Comparison of ENCODE assay signal across 8 mouse cellular contexts in genomic region chr2:51972641-51973409, GRCm38 (mm10). TPM values are rescaled to one million over a fixed set of nuclear protein-coding genes. Genes with fewer than 3 reads are reported as not detected.
DNase-seq lines count a peak whose midpoint lies in the region; ATAC-seq and TF ChIP-seq lines count a peak whose summit lies in the region.

No protein-coding gene starts in this region.

- H3K79me2 ChIP-seq in heart, adult 2 months (replicated peaks; ENCODE audit: control insufficient read depth, insufficient read depth, low read length) = peaks cover 1% of the 10 kb centered on the region; the same call in 1 of the 2 replicates

- peak overlapping the region; percentile 83 for H3K4me3 ChIP-seq in heart, adult 2 months
- peak overlapping the region; percentile 57 for H3K4me3 ChIP-seq in limb, embryonic 15.5 days
- peak overlapping the region; percentile 53 for H3K4me3 ChIP-seq in midbrain, embryonic 15.5 days

- H3K9me3 ChIP-seq in limb, embryonic 15.5 days = no peaks in the 10 kb centered on the region
- no peaks in the 10 kb centered on the region for H3K9me3 ChIP-seq in midbrain, embryonic 15.5 days

- WGBS in heart, adult 2 months = 1% methylated on average over 40 of the region's 40 CpGs
- WGBS in limb, embryonic 15.5 days = 1% methylated on average over 40 of the region's 40 CpGs
- 2% methylated on average over 40 of the region's 40 CpGs for WGBS in midbrain, embryonic 15.5 days

- H3K9ac ChIP-seq in heart, adult 2 months (ENCODE audit: low read depth, low read length) = peak overlapping the region; percentile 97
- peak overlapping the region; percentile 34 for H3K9ac ChIP-seq in limb, embryonic 15.5 days
- H3K9ac ChIP-seq in midbrain, embryonic 15.5 days = peak overlapping the region; percentile 44

- H3K27ac ChIP-seq in heart, adult 2 months = peak overlapping the region; percentile 95
- H3K27ac ChIP-seq in limb, embryonic 15.5 days = peak overlapping the region; percentile 85
- H3K27ac ChIP-seq in midbrain, embryonic 15.5 days = 0 out of 2 replicates have a peak overlapping the region, but pooled peaks have one; percentile 26

- peaks cover 8% of the 10 kb centered on the region for H3K4me1 ChIP-seq in heart, adult 2 months (ENCODE audit: control insufficient read depth, insufficient read depth, low read length)
- H3K4me1 ChIP-seq in limb, embryonic 15.5 days = 0 out of 2 replicates have a peak, but pooled peaks cover 2% of the 10 kb centered on the region
- no peaks in the 10 kb centered on the region; the same call in 1 of the 2 replicates for H3K4me1 ChIP-seq in midbrain, embryonic 15.5 days

- intact Hi-C loops in heart, adult 2 months (cut with DNase I) = loop anchor here (2.0 kb wide), 2 partner anchors 38 to 100 kb away; partner anchors contain the start of genes Rbm43 and Rif1

- H3K27me3 ChIP-seq in heart, adult 2 months (ENCODE audit: control insufficient read depth, insufficient read depth, low read length) = no peaks in the 10 kb centered on the region
- no peaks in the 10 kb centered on the region for H3K27me3 ChIP-seq in limb, embryonic 15.5 days
- H3K27me3 ChIP-seq in midbrain, embryonic 15.5 days (replicated peaks) = no peaks in the 10 kb centered on the region

- ATAC-seq in limb, embryonic 15.5 days (ENCODE audit: insufficient number of reproducible peaks, low FRiP score, low TSS enrichment, low read depth) = peak; percentile 58; the same call in 1 of the 2 replicates
- peak; percentile 79 for ATAC-seq in midbrain, embryonic 15.5 days (replicated peaks)

- no peaks in the 10 kb centered on the region for H3K36me3 ChIP-seq in heart, adult 2 months (ENCODE audit: control insufficient read depth, insufficient read depth, low read length)
- H3K36me3 ChIP-seq in limb, embryonic 15.5 days = no peaks in the 10 kb centered on the region
- no peaks in the 10 kb centered on the region for H3K36me3 ChIP-seq in midbrain, embryonic 15.5 days (replicated peaks)

- H3K4me2 ChIP-seq in limb, embryonic 15.5 days = peak overlapping the region; percentile 70
- peak overlapping the region; percentile 88 for H3K4me2 ChIP-seq in midbrain, embryonic 15.5 days

- peak; percentile 88 for DNase-seq in A20 (ENCODE audit: low read depth, low spot score)
- DNase-seq in adrenal gland, adult 2 months = peak; percentile 70
- DNase-seq in embryo, embryonic 11 days = peak; percentile 79
- peak; percentile 78 for DNase-seq in heart, adult 2 months
- DNase-seq in kidney, adult 18-20 months = peak; percentile 66
- peak; percentile 38 to 77 for DNase-seq in spleen, postnatal 4 days (ENCODE audit: low spot score in 2 of 2)

- TF ChIP-seq CTCF in heart, adult 2 months (IDR thresholded peaks at IDR 0.05) = no peak

- peak; percentile 69 for TF ChIP-seq POLR2A in heart, adult 2 months (IDR thresholded peaks at IDR 0.05; ENCODE audit: insufficient read depth, low read depth, low read length)

- TF ChIP-seq EP300 in heart, adult 2 months (IDR thresholded peaks at IDR 0.05; ENCODE audit: insufficient read depth, low read depth, low read length) = peak; percentile 59; the same call in 1 of the 2 replicates

RNA-seq across cellular contexts. Expression of gene Nmi, which starts 0.5 kb away (rescaled TPM):
- total RNA-seq in adrenal gland, adult 2 months (2021) = 10 to 100 TPM in 1 of 2 experiments, 1 to 10 TPM in 1; 8.2 to 11.5 TPM
- polyA plus RNA-seq in adrenal gland, adult 2 months (2012; rRNA removed) = 0.38 and 0.82 TPM in 2 replicates
- total RNA-seq in heart, adult 2 months (2021) = 1 to 10 TPM; 5.1 to 6.7 TPM
- 3.2 and 6.9 TPM in 2 replicates for polyA plus RNA-seq in heart, adult 2 months (2012; rRNA removed)
- polyA plus RNA-seq in limb, embryonic 15.5 days (2015; fragmentation: Nextera tagmentation; extraction: Ambion mirVana) = 12.1 and 13.8 TPM in 2 replicates
- 3.7 and 4.2 TPM in 2 replicates for polyA plus RNA-seq in midbrain, embryonic 15.5 days (2015; fragmentation: Nextera tagmentation; extraction: Ambion mirVana)

RNA-seq across cellular contexts. Expression of gene Rbm43, which starts 37.9 kb away (rescaled TPM):
- 10 to 100 TPM; 14.2 to 19.2 TPM for total RNA-seq in adrenal gland, adult 2 months (2021)
- 13.2 and 15.0 TPM in 2 replicates for polyA plus RNA-seq in adrenal gland, adult 2 months (2012; rRNA removed)
- 1 to 10 TPM; 3.9 to 4.0 TPM for total RNA-seq in heart, adult 2 months (2021)
- 3.6 and 4.5 TPM in 2 replicates for polyA plus RNA-seq in heart, adult 2 months (2012; rRNA removed)
- polyA plus RNA-seq in limb, embryonic 15.5 days (2015; fragmentation: Nextera tagmentation; extraction: Ambion mirVana) = 16.4 and 17.6 TPM in 2 replicates
- 5.1 and 6.1 TPM in 2 replicates for polyA plus RNA-seq in midbrain, embryonic 15.5 days (2015; fragmentation: Nextera tagmentation; extraction: Ambion mirVana)

Comparison
In these comparisons a context has a peak if more than half of its experiments do, and no peak if none do; other contexts are left out.
1. Peak in every context shown above with its lines: DNase-seq, ATAC-seq, H3K4me3 ChIP-seq and H3K27ac ChIP-seq.
2. H3K27ac ChIP-seq: peak in every context shown above with its lines; median percentile 95 in heart, adult 2 months; 85 in limb, embryonic 15.5 days; 26 in midbrain, embryonic 15.5 days.
3. H3K9ac ChIP-seq: peak in every context shown above with its lines; median percentile 97 in heart, adult 2 months; 44 in midbrain, embryonic 15.5 days; 34 in limb, embryonic 15.5 days.